Mouse (Mus musculus): Measurements from ENCODE around the gene Fbp1.

DNA sequence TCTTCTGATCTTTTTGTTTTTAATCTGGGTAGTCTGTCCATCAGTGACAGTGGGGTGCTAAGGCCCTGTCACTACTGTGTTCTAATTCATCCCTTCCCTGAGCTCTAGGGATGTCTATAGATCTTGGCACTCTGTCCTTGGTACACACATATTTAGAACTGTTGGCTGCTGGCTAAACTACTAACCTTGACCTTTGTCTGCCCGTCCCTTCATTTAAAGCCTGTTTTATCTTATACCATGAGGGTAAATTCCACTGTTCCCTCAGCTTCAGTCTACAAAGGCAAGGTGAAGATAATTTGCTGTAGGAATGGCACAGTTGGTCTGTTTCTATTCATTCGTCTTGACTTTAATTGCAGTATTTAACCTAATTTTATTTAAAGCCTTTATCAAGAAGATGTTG, 55.8 kb downstream of the Fbp1 start:
- TF ChIP-seq POLR2A (IDR thresholded peaks at IDR 0.05; ENCODE audit: borderline replicate concordance, low read depth, low read length) (no peak), CTCF (IDR thresholded peaks at IDR 0.05; ENCODE audit: low read depth, low read length) (no peak)

Data from bone marrow macrophage, adult 2 months (primary cell).